Mouse (Mus musculus) heart, adult 2 months (tissue): ENCODE results near the gene Uap1. TPM values are rescaled to one million over a fixed set of nuclear protein-coding genes. Genes with fewer than 3 reads are reported as not detected.
"Not testable (repeated sequence)": the region's sequence is repeated elsewhere in the genome, so short reads cannot be mapped to it uniquely, and the experiment has no call there.

Experiments
- DNase-seq, 2 experiments: peaks; one replicate each; pipeline ENCODE4 v3.0.0; 2021
- H3K27ac ChIP-seq: fragments of 200-600 bp; 2 replicates; pipeline ENCODE4 v1.8.1; 2022
- H3K27me3 ChIP-seq: fragments of 200-500 bp; 2 replicates; pipeline ENCODE4 v1.6.1; 2012; ENCODE audit warnings: mild to moderate bottlenecking, low read length, inconsistent platforms, mixed read lengths; ENCODE audit not compliant: control insufficient read depth, insufficient read depth
- H3K36me3 ChIP-seq: fragments of 200-500 bp; 2 replicates; pipeline ENCODE4 v1.6.1; 2012; ENCODE audit warnings: low read length, inconsistent platforms; ENCODE audit not compliant: control insufficient read depth, insufficient read depth
- H3K4me1 ChIP-seq: fragments of 200-500 bp; 2 replicates; pipeline ENCODE4 v1.6.1; 2011; ENCODE audit warnings: low read length; ENCODE audit not compliant: control insufficient read depth, insufficient read depth
- H3K4me3 ChIP-seq: fragments of 200-600 bp; 2 replicates; pipeline ENCODE4 v1.8.1; 2022
- H3K79me2 ChIP-seq: fragments of 200-500 bp; replicated peaks from 2 replicates; pipeline ENCODE4 v1.6.1; 2012; ENCODE audit warnings: mild to moderate bottlenecking, inconsistent platforms, low read length, moderate library complexity, mixed read lengths; ENCODE audit not compliant: control insufficient read depth, insufficient read depth
- H3K9ac ChIP-seq: fragments of 200-500 bp; 2 replicates; pipeline ENCODE4 v1.6.1; 2012; ENCODE audit warnings: low read depth, mild to moderate bottlenecking, control low read depth, inconsistent platforms, low read length, mixed read lengths
- CTCF ChIP-seq: fragments of 200-600 bp; IDR thresholded peaks from 2 replicates; pipeline ENCODE4 v1.8.1; 2022; ENCODE audit warnings: antibody characterized with exemption, mild to moderate bottlenecking, moderate library complexity
- EP300 ChIP-seq: fragments of 200-500 bp; IDR thresholded peaks from 2 replicates; pipeline ENCODE4 v1.6.1; 2011; ENCODE audit warnings: low read depth, low read length, control low read depth; ENCODE audit not compliant: insufficient read depth
- POLR2A ChIP-seq: fragments of 200-500 bp; IDR thresholded peaks from 2 replicates; pipeline ENCODE4 v1.6.1; 2011; ENCODE audit warnings: mild to moderate bottlenecking, low read depth, low read length, control low read depth; ENCODE audit not compliant: insufficient read depth
- WGBS: fragments of 180-500 bp; shearing (Covaris S2); methylation state at CpG from one replicate; pipeline ENCODE4 v1.1.7; 2018; 5-methylcytosine and 5-hydroxymethylcytosine counted together
- intact Hi-C: fragments of 180-260 bp; cut with DNase I; formaldehyde crosslinking; loops from one replicate; pipeline ENCODE4 v1.15.1; 2025
- polyA plus RNA-seq: library from polyadenylated mRNA; depleted of rRNA; stranded (reverse); fragments of >200 nt; gene quantifications from 2 replicates; pipeline ENCODE4 v1.2.3, GENCODE M21; 2012; rRNA removed
- total RNA-seq, 2 experiments: library from RNA; stranded (reverse); gene quantifications; 2 replicates each; pipeline ENCODE4 v1.2.3; 2021

Gene Uap1
- total and polyA plus RNA-seq, 3 experiments, result 21.6 to 55.2 (median 51.6) TPM

- Histone ChIP-seq H3K27me3 (no peaks in the 10 kb centered on the region), H3K4me3 (peak overlapping the region; percentile 43), H3K79me2 (no peaks in the 10 kb centered on the region), H3K9ac (peak overlapping the region; percentile 58), H3K27ac (peak overlapping the region; percentile 71), H3K4me1 (peaks cover 3% of the 10 kb centered on the region), H3K36me3 (no peaks in the 10 kb centered on the region)
- peak; percentile 49 to 55 for DNase-seq
- no peak for TF ChIP-seq POLR2A
- TF ChIP-seq CTCF, result no peak
- TF ChIP-seq EP300, result no peak
- WGBS, result 71% methylated on average over 19 of the region's 19 CpGs
- intact Hi-C loops, result loop anchor here (5.0 kb wide), 1 partner anchor 103 kb away; no protein-coding TSS in a partner anchor
These were observed 64.8 kb downstream of the Uap1 start for GRCm38 (mm10) chr1:170109776-170110515.

GRCm38 (mm10) chr1:170102814-170103213 is 71.9 kb downstream of the Uap1 start:
- H3K9ac ChIP-seq, H3K36me3 ChIP-seq, H3K27ac ChIP-seq, H3K4me1 ChIP-seq, H3K27me3 ChIP-seq, H3K4me3 ChIP-seq, DNase-seq, H3K79me2 ChIP-seq, intact Hi-C loops: not testable (repeated sequence)
- WGBS, result 75% methylated on average over 6 of the region's 6 CpGs

Other genes with a start within 250 kb of the Uap1 start
- gene Ccdc190, start 246.3 kb downstream of the Uap1 start, total RNA-seq, result under 1 TPM in 1 of 2 experiments, not detected in 1; 0.29 TPM
- gene Ccdc190, start 246.3 kb downstream of the Uap1 start, polyA plus RNA-seq, result 0.16 TPM in 1 of 2 replicates, not detected in the other
- 10 to 100 TPM; 14.2 to 14.4 TPM for gene Hsd17b7, start 205.7 kb downstream of the Uap1 start, total RNA-seq
- 13.1 and 13.2 TPM in 2 replicates for gene Hsd17b7, start 205.7 kb downstream of the Uap1 start, polyA plus RNA-seq
- gene Ddr2, start 64.2 kb downstream of the Uap1 start, total RNA-seq, result 10 to 100 TPM; 21.9 to 22.5 TPM
- 10.3 and 22.8 TPM in 2 replicates for gene Ddr2, start 64.2 kb downstream of the Uap1 start, polyA plus RNA-seq
- 10 to 100 TPM; 21.7 to 23.4 TPM for gene Uhmk1, start 40.4 kb upstream of the Uap1 start, total RNA-seq
- gene Uhmk1, start 40.4 kb upstream of the Uap1 start, polyA plus RNA-seq, result 6.5 and 14.9 TPM in 2 replicates
- gene Sh2d1b2, start 57.8 kb upstream of the Uap1 start, total RNA-seq, result not detected
- gene Sh2d1b2, start 57.8 kb upstream of the Uap1 start, polyA plus RNA-seq, result not detected in 2 replicates
- under 1 TPM; 0.09 to 0.18 TPM for gene Sh2d1b1, start 102.4 kb upstream of the Uap1 start, total RNA-seq
- 0.14 TPM in 1 of 2 replicates, not detected in the other for gene Sh2d1b1, start 102.4 kb upstream of the Uap1 start, polyA plus RNA-seq
- 1 to 10 TPM; 9.2 to 9.3 TPM for gene Gm7694, start 131.4 kb upstream of the Uap1 start, total RNA-seq
- 7.7 and 7.9 TPM in 2 replicates for gene Gm7694, start 131.4 kb upstream of the Uap1 start, polyA plus RNA-seq
- not detected for gene Spata46, start 133.8 kb upstream of the Uap1 start, total RNA-seq
- 0.51 TPM in 1 of 2 replicates, not detected in the other for gene Spata46, start 133.8 kb upstream of the Uap1 start, polyA plus RNA-seq